In the genomic region with DNA sequence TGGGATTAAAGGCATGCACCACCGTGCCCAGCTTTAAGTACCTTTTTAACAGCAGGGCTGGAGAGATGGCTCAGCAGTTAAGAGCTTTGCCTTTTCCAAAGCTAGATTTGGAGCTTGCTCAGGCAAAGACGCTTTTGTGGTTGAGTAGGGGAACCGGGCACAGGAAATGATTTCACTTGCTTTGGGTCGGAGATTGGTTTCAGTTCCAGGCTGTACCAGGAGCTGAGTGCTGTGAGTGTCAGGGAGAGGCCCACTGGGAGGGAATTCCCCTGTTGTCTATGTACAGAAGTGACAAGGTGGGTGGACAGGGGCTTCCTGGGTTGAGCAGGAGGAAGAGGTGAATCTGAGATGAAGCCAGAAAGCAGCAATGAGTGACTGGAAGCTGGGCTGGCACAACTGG, we compare ENCODE assay signal across 9 mouse cellular contexts. TPM values are rescaled to one million over a fixed set of nuclear protein-coding genes. Genes with fewer than 3 reads are reported as not detected.
DNase-seq lines count a peak whose midpoint lies in the region; ATAC-seq lines count a peak whose summit lies in the region.
"Had no signal": no experiment of that assay in that cellular context is flagged by ENCODE, and none has a peak within 500 bp of the region (broad histone marks: within the 10 kb centered on the region; RNA-seq: fewer than 3 reads in every experiment).

No protein-coding gene starts in this region.

- DNase-seq in layer of hippocampus, adult 11-12 months (ENCODE audit: low spot score), result peak; percentile 27
- no peak for DNase-seq in layer of hippocampus, adult 8-10 months (ENCODE audit: low spot score in 2 of 2)
- DNase-seq in B cell, adult 2 months, result peak; percentile 69 to 77
- no peak for DNase-seq in cerebellum, adult 8-10 months
- no peak for DNase-seq in layer of hippocampus, postnatal 25 days (ENCODE audit: extremely low spot score in 1 of 2, low spot score in 1 of 2)

- H3K4me2 ChIP-seq in hindbrain, embryonic 12.5 days (replicated peaks), result no peak overlapping the region

- 82% methylated on average over 4 of the region's 4 CpGs for WGBS in hindbrain, embryonic 12.5 days

- H3K27me3 ChIP-seq in hindbrain, embryonic 12.5 days, result no peaks in the 10 kb centered on the region

- peaks cover 29% of the 10 kb centered on the region; the same call in 1 of the 2 replicates for H3K4me1 ChIP-seq in hindbrain, embryonic 12.5 days

- H3K36me3 ChIP-seq in hindbrain, embryonic 12.5 days, result no peaks in the 10 kb centered on the region

- no peak overlapping the region; the same call in 1 of the 2 replicates for H3K27ac ChIP-seq in hindbrain, embryonic 12.5 days
- H3K27ac ChIP-seq: embryonic facial prominence, embryonic 10.5 days had no signal

- no peaks in the 10 kb centered on the region for H3K9me3 ChIP-seq in hindbrain, embryonic 12.5 days (replicated peaks)
- H3K9me3 ChIP-seq: embryonic facial prominence, embryonic 10.5 days had no signal

- H3K4me3 ChIP-seq in hindbrain, embryonic 12.5 days, result no peak overlapping the region
- H3K4me3 ChIP-seq: embryonic facial prominence, embryonic 10.5 days had no signal

- no peak overlapping the region for H3K9ac ChIP-seq in hindbrain, embryonic 12.5 days

- peak; percentile 92 for ATAC-seq in activated CD4-positive, CD25-positive, alpha-beta regulatory T cell, adult 4 months
- peak; percentile 86 for ATAC-seq in megakaryocyte progenitor cell, adult 5-6 weeks (replicated peaks; ENCODE audit: poor library complexity)
- ATAC-seq in hindbrain, embryonic 12.5 days (ENCODE audit: low FRiP score), result no peak

RNA-seq across cellular contexts. Expression of gene Cuedc1, which starts 9.5 kb away (rescaled TPM):
- 10 to 100 TPM; 30.9 to 38.7 (median 33.4) TPM for total RNA-seq in layer of hippocampus, adult 8-10 months (2022)
- polyA plus RNA-seq in activated CD4-positive, CD25-positive, alpha-beta regulatory T cell, adult 4 months (2017; shearing (Covaris generic)), result 1 to 10 TPM; 5.4 to 5.8 TPM
- 0.73 and 3.7 TPM in 2 replicates for total RNA-seq in megakaryocyte progenitor cell, adult 5-6 weeks (2015)
- 0.12 and 1.0 TPM in 2 replicates for total RNA-seq in megakaryocyte progenitor cell, adult 5-6 weeks (2017)
- polyA plus RNA-seq in hindbrain, embryonic 12.5 days (2016; fragmentation: Nextera tagmentation; extraction: Ambion mirVana), result 53.2 and 53.3 TPM in 2 replicates
- total RNA-seq in layer of hippocampus, postnatal 25 days (2021), result 10 to 100 TPM; 26.0 to 33.3 TPM

RNA-seq across cellular contexts. Expression of gene Vezf1, which starts 39.3 kb away (rescaled TPM):
- total RNA-seq in layer of hippocampus, adult 8-10 months (2022), result 10 to 100 TPM; 25.0 to 26.5 (median 25.7) TPM
- 10 to 100 TPM; 20.6 to 21.0 TPM for polyA plus RNA-seq in activated CD4-positive, CD25-positive, alpha-beta regulatory T cell, adult 4 months (2017; shearing (Covaris generic))
- 37.5 and 41.8 TPM in 2 replicates for total RNA-seq in megakaryocyte progenitor cell, adult 5-6 weeks (2015)
- 16.2 and 18.8 TPM in 2 replicates for total RNA-seq in megakaryocyte progenitor cell, adult 5-6 weeks (2017)
- 75.1 and 79.0 TPM in 2 replicates for polyA plus RNA-seq in hindbrain, embryonic 12.5 days (2016; fragmentation: Nextera tagmentation; extraction: Ambion mirVana)
- 10 to 100 TPM; 22.1 TPM for total RNA-seq in layer of hippocampus, postnatal 25 days (2021)

Comparison
In these comparisons a context has a peak if more than half of its experiments do, and no peak if none do; other contexts are left out.
1. DNase-seq: peak in layer of hippocampus, adult 11-12 months (single experiment) and B cell, adult 2 months (2 of 2); none in layer of hippocampus, adult 8-10 months (0 of 2), cerebellum, adult 8-10 months (single experiment) and layer of hippocampus, postnatal 25 days (0 of 2).
2. RNA of gene Cuedc1, which starts 9.5 kb away (total RNA-seq): 30.9 to 38.7 TPM in layer of hippocampus, adult 8-10 months and 26.0 to 33.3 TPM in layer of hippocampus, postnatal 25 days; 0.12 to 3.7 TPM in megakaryocyte progenitor cell, adult 5-6 weeks; every median in the first group is over 4 times any median in the second.